Mouse (Mus musculus): ENCODE results near the gene Cers6.

DNA sequence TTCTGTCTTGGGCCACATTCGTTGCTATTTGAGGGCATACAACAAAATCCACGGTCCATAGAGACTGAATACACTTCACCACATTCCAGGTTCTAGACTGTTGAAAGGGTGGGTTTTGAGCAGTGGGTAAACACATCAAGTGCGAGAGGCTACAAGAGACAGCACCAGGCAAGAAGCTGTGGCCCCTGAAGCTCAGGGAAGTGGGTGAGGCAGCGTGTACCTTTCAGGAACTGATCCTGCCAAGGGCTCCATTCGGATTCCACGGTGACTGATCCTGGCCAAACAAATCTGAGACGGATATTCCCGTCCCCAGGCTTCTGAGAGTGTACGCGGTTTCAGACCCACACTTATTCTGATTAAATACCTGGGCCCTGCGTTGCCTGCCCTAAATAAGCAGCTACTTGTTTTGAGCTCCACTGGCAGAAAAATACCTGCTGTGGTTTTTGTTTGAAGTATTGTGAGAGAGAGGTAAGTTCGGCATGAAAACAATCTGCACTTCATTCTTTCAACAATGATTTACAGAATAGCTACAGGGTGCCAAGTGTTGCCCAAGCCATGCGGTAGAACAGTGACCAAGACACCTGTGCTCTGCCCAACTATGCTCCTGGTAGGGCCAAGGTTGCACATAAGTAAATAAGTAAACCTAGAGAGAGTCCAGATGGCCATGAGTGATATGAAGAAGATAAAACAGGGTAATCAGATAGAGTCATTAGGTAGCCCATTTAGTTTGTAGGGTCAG lies 16.1 kb upstream of the Cers6 start:
- TF ChIP-seq POLR2A (IDR thresholded peaks at IDR 0.05; ENCODE audit: extremely low read depth, insufficient read depth, low read length) (no peak), CTCF (IDR thresholded peaks at IDR 0.05; ENCODE audit: low read depth, low read length) (no peak)

Measured in liver, adult 2 months (tissue).